Mouse (Mus musculus) ES-Bruce4 (cell line): ENCODE measurements at regions not wholly inside any gene's neighbourhood (a gene's known extent, or its start where the extent isn't known, plus 50 kb on each side); places are given as distances from the start of the nearest gene placed in this dataset.

ENCODE experiments used
- H3K27ac ChIP-seq: 2 replicates; pipeline ENCODE4 v1.5.1; 2012; ENCODE audit warnings: low read length, inconsistent platforms; ENCODE audit not compliant: insufficient read depth
- H3K27me3 ChIP-seq: 2 replicates; pipeline ENCODE4 v1.6.1; 2012; ENCODE audit warnings: mild to moderate bottlenecking, low read length, inconsistent platforms; ENCODE audit not compliant: control insufficient read depth, poor library complexity, insufficient read depth, severe bottlenecking
- H3K36me3 ChIP-seq: 2 replicates; pipeline ENCODE4 v1.6.1; 2012; ENCODE audit warnings: inconsistent platforms, mild to moderate bottlenecking, low read length, moderate library complexity; ENCODE audit not compliant: control insufficient read depth, poor library complexity, insufficient read depth, severe bottlenecking
- H3K4me1 ChIP-seq: one replicate; pipeline ENCODE4 v1.8.1; 2011; ENCODE audit warnings: low read length; ENCODE audit not compliant: control insufficient read depth, insufficient read depth
- H3K4me3 ChIP-seq: 2 replicates; pipeline ENCODE4 v1.5.1; 2011; ENCODE audit warnings: low read depth, mild to moderate bottlenecking, low read length
- H3K9ac ChIP-seq: 2 replicates; pipeline ENCODE4 v1.6.1; 2012; ENCODE audit warnings: low read depth, mild to moderate bottlenecking, inconsistent platforms; ENCODE audit not compliant: poor library complexity, severe bottlenecking
- H3K9me3 ChIP-seq: replicated peaks from 2 replicates; pipeline ENCODE4 v1.6.1; 2012; ENCODE audit warnings: mild to moderate bottlenecking, low read length, inconsistent platforms; ENCODE audit not compliant: control insufficient read depth, poor library complexity, insufficient read depth, severe bottlenecking
- CTCF ChIP-seq: IDR thresholded peaks from one replicate; pipeline ENCODE4 v1.8.1; 2011; ENCODE audit warnings: low read depth, low read length
- EP300 ChIP-seq: IDR thresholded peaks from 2 replicates; pipeline ENCODE4 v1.6.1; 2011; ENCODE audit warnings: low read depth, low read length; ENCODE audit not compliant: insufficient read depth
- POLR2A ChIP-seq: IDR thresholded peaks from one replicate; pipeline ENCODE4 v1.8.1; 2011; ENCODE audit warnings: low read length; ENCODE audit not compliant: insufficient read depth

DNA sequence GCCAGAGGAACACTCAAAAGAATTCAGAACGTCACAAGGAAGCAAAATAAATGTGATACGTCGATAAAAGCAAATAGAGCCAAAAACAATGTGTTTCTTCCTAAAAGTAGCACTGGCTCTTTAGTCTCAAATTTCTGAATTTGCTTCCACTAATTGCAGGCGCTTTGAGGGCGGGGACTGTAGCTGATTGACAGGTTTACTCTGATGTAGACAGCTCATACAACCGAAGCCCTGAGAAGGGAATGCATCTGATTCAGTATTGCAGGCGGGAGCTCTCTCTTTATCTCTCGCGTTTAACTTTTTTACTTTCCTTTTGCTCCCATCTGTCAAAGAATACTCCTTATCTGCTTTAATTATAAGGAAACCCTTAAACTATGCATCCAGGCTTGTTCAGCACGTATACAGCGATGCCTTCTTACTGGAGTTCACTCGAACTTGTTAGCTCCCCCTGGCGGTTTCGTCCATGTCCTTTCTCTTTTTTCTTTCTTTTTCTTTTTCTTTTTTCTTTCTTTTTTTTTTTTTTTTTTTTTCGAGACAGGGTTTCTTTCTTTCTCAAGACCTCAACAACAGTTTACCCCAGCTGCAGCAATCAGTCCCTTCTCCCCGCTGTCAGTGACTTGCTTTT is 95.9 kb downstream of the Avpr1a start:
- Histone ChIP-seq H3K27me3 (no peaks in the 10 kb centered on the region), H3K4me3 (no peak overlapping the region), H3K9me3 (no peaks in the 10 kb centered on the region), H3K36me3 (no peaks in the 10 kb centered on the region), H3K27ac (no peak overlapping the region), H3K4me1 (no peaks in the 10 kb centered on the region), H3K9ac (no peak overlapping the region)
- TF ChIP-seq EP300 (no peak), POLR2A (no peak), CTCF (no peak)

DNA sequence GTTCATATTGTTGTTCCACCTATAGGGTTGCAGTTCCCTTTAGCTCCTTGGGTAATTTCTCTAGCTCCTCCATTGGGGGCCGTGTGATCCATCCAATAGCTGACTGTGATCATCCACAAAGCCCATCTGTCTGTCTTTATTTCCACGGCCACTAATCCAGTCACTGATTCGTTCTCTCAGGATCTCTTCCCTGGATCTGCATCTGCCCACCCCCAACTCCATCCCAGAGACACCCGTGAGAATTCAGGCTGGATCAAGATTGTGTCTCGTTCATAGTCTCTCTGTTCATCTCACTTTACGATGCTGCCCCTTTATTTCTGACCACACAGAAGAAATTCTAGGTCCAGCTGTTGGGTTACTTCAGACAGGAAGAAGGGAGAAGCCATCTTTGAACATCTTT is 96.7 kb downstream of the Avpr1a start:
- TF ChIP-seq CTCF (no peak), EP300 (no peak), POLR2A (no peak)
- Histone ChIP-seq H3K27ac (no peak overlapping the region), H3K27me3 (no peaks in the 10 kb centered on the region), H3K4me1 (no peaks in the 10 kb centered on the region), H3K9me3 (no peaks in the 10 kb centered on the region), H3K9ac (no peak overlapping the region), H3K36me3 (no peaks in the 10 kb centered on the region), H3K4me3 (no peak overlapping the region)

DNA sequence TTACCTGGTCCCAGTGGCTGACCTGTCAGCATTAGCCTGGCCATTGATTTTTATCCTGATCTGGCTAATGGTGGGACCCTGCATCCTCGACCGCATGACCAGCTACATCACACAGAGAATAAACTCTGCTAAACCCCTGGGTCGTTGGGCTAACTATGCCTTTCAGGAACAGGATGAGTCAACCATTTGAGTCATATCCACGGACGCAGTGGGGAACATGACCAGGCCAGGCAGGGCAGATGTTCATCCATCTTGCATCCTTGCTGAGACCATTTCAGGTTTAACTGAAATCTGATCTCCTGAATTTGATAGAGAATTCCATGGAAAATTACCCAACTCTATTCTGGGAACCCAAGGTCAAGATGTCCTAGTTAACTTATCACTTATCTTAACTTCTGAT is 103.3 kb downstream of the Avpr1a start:
- H3K4me3 ChIP-seq: no peak overlapping the region
- H3K9me3 ChIP-seq: no peaks in the 10 kb centered on the region
- TF ChIP-seq EP300 (no peak), CTCF (no peak), POLR2A (no peak)

DNA sequence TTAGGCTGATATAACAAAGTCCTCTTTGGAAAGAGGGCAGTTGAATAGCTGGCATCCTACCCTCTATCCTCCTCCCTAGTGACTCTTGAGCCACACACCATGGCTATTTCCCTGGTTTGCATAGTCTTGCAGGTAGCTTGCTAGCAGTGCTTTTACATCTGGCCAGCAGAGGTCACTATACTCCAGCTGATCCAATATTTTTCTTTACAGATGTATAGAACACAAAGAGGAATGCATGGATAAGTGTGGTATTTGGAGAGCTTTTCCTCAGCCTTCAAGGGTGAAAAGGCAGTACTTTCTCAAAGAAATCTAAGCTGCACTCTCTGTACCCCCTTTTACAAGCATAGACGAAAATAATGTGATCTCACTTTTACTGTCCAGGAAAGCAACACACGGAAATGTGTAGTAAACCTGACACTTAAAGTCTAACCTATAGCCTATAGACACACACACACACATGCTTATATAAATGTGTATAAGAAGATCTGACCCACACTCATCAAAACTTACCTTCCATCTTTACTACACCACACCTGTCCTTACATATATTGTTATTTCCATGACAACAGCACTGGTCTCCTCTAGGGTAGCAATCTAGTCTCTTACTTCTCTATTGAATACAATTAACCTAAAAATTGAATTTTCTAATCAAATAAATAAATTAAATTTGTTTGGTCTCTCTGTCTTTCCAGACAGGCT is 105.0 kb downstream of the Avpr1a start:
- Histone ChIP-seq H3K9me3 (no peaks in the 10 kb centered on the region), H3K27ac (no peak overlapping the region), H3K27me3 (no peaks in the 10 kb centered on the region; the same call in 1 of the 2 replicates), H3K36me3 (no peaks in the 10 kb centered on the region), H3K9ac (no peak overlapping the region), H3K4me3 (no peak overlapping the region), H3K4me1 (no peaks in the 10 kb centered on the region)
- TF ChIP-seq CTCF (no peak), EP300 (no peak), POLR2A (no peak)

More for the DNA sequence above, 103.3 kb downstream of the Avpr1a start:
- no peak overlapping the region for H3K27ac ChIP-seq
- H3K27me3 ChIP-seq: no peaks in the 10 kb centered on the region
- H3K9ac ChIP-seq: no peak overlapping the region
- H3K36me3 ChIP-seq: no peaks in the 10 kb centered on the region
- H3K4me1 ChIP-seq: no peaks in the 10 kb centered on the region

DNA sequence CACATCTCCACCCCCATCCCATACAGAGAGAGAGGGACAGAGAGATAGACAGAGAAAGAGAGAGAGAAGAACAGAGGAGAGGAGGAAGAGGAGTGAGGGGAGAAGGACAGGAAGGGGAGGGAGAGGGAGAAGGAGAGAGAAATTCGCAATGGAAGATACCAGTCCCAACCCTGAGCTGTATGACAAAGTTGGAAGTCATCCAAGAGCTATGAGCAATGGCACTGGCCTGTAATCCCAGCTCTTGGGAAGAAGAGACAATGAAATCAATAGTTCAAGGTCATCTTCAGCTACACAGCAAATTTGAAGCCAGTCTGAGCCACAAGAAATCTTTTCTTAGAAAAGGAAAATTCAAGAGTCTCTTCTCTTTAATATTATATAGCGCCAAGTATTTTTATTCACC is 105.6 kb downstream of the Avpr1a start:
- no peaks in the 10 kb centered on the region for H3K36me3 ChIP-seq
- TF ChIP-seq POLR2A: no peak
- no peak for TF ChIP-seq CTCF
- TF ChIP-seq EP300: no peak
- no peaks in the 10 kb centered on the region; the same call in 1 of the 2 replicates for H3K27me3 ChIP-seq
- no peak overlapping the region for H3K9ac ChIP-seq
- H3K9me3 ChIP-seq: no peaks in the 10 kb centered on the region
- no peaks in the 10 kb centered on the region for H3K4me1 ChIP-seq
- H3K27ac ChIP-seq: no peak overlapping the region
- H3K4me3 ChIP-seq: no peak overlapping the region

DNA sequence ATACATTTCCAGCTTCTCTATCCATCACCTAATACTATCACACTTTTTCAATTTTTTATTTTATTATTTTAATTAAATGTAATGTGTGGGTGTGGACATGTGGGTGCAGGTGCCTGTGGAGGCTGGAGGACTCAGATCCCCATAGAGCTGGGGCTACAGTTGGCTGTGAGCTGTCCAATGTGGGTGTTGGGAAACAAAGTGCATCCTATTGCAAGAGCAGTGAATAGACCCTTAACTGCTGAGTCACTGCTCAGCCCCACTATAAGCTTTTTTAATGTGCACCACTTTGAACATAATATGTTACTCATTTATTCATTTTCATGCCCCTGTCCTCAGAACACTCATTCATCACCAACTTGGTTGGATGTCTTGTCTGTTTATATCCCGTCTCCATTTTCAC is 110.4 kb downstream of the Avpr1a start:
- TF ChIP-seq POLR2A (no peak), EP300 (no peak), CTCF (no peak)
- H3K27me3 ChIP-seq: no peaks in the 10 kb centered on the region; the same call in 1 of the 2 replicates
- H3K4me1 ChIP-seq: peaks cover 2% of the 10 kb centered on the region
- no peaks in the 10 kb centered on the region for H3K36me3 ChIP-seq
- no peak overlapping the region for H3K4me3 ChIP-seq
- H3K27ac ChIP-seq: no peak overlapping the region
- no peaks in the 10 kb centered on the region for H3K9me3 ChIP-seq
- H3K9ac ChIP-seq: no peak overlapping the region
